Mouse (Mus musculus): ENCODE data around the gene Xntrpc. TPM values are rescaled to one million over a fixed set of nuclear protein-coding genes. Genes with fewer than 3 reads are reported as not detected.
"Not testable (repeated sequence)": the region's sequence is repeated elsewhere in the genome, so short reads cannot be mapped to it uniquely, and the experiment has no call there.

Xntrpc gene
- polyA plus RNA-seq (2015; fragmentation: Nextera tagmentation; extraction: Ambion mirVana): 1.2 and 1.3 TPM in 2 replicates

DNA sequence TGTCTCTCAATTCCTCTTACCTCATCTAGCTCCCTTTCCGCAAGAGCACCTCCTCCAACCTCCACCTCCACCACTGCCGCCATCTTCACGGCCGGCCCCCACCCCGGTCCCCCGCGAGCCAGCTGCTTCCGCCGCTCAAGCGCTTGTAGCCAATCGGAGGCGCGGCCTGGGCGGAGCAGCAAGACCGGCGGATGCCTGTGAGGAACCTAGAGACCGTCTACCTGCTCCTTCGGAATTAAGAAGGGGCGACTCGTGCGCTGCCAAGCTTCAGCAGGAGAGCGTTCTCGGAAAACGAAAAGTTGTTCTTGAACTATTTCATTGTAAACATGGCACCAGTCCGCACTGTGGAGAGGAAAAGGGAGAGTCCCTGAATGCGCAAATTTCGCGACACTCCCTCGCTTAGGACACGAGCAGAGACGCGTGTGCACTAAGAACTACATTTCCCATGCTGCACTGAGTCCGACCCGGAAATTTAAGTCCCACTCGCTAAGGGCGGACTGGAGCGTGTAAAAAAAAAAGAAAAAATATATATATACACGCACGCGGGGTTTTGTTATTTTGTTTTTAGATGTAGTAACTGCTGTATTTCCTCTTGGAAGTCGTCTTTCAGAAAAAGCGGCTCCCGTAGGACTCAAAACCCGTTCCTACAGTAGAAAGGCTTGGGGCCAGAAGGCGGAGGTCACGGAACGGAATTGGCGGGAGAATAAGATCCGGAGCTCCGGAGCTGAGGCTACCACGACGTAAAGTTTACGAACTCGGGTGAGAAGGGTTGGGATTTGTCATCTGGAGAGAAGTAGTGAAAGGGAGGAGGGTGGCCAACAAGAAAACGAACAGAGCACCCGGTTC is at the start of gene Xntrpc, which contains the start of the genes Rnf121 and Xndc1:
Gene Xntrpc (plus strand): TSS at position 668 of the 846 bp plus-strand sequence.
Gene Rnf121 (minus strand): TSS at position 424 of the 846 bp plus-strand sequence.
Gene Xndc1 (plus strand): TSS at position 466 of the 846 bp plus-strand sequence.
- H3K9me3 ChIP-seq: no peaks in the 10 kb centered on the region
- ATAC-seq (ENCODE audit: insufficient read depth, low FRiP score, low read depth): peak; percentile 98
- H3K27me3 ChIP-seq (replicated peaks): no peaks in the 10 kb centered on the region
- peak within 1 kb of the TSS; percentile 75 for H3K4me3 ChIP-seq (replicated peaks)
- H3K4me1 ChIP-seq: peaks cover 18% of the 10 kb centered on the region; the same call in 1 of the 2 replicates
- peak within 1 kb of the TSS; percentile 54 for H3K9ac ChIP-seq
- WGBS: under 1% methylated on average over 56 of the region's 56 CpGs
- H3K4me2 ChIP-seq: peak within 1 kb of the TSS; percentile 60
- H3K36me3 ChIP-seq: no peaks in the 10 kb centered on the region; the same call in 1 of the 2 replicates
- H3K27ac ChIP-seq: peak within 1 kb of the TSS; percentile 74

DNA sequence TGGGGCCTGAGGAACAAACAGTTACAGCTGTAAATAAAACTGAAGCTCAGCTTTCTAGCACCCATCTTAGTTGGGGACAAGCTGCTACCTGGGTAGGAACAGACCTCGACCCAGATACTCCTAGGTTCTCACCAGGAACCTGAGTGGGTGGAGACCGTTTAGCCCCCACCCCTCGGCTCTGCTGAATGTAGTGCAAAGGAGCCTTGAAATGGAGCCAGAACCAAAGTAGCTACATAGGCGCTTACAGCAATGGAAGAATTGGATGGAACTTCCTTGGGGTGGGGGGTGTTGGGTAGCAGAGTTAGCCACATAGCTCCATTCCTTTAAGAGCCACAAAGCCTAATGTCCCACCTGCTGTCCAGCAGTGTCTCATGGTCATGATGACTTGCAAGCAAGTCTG is 48.6 kb upstream of the Xntrpc start:
- Histone ChIP-seq H3K27ac (no peak overlapping the region), H3K27me3 (replicated peaks) (no peaks in the 10 kb centered on the region), H3K4me1 (no peaks in the 10 kb centered on the region), H3K4me3 (replicated peaks) (no peak overlapping the region), H3K9me3 (no peaks in the 10 kb centered on the region), H3K36me3 (peaks cover 65% of the 10 kb centered on the region), H3K4me2 (no peak overlapping the region), H3K9ac (no peak overlapping the region)
- WGBS: 76% methylated on average over 4 of the region's 4 CpGs
- no peak for ATAC-seq (ENCODE audit: insufficient read depth, low FRiP score, low read depth)

GRCm38 (mm10) chr7:102017452-102017851 is 48.1 kb upstream of the Xntrpc start:
- Histone ChIP-seq H3K9ac (no peak overlapping the region), H3K4me2 (no peak overlapping the region), H3K27ac (0 out of 2 replicates have a peak overlapping the region, but pooled peaks have one; percentile 3), H3K4me1 (no peaks in the 10 kb centered on the region), H3K36me3 (peaks cover 63% of the 10 kb centered on the region), H3K9me3 (no peaks in the 10 kb centered on the region), H3K4me3 (replicated peaks) (no peak overlapping the region), H3K27me3 (replicated peaks) (no peaks in the 10 kb centered on the region)
- ATAC-seq (ENCODE audit: insufficient read depth, low FRiP score, low read depth): no peak
- 69% methylated on average over 5 of the region's 5 CpGs for WGBS

GRCm38 (mm10) chr7:102018034-102018433 is 47.5 kb upstream of the Xntrpc start:
- Histone ChIP-seq H3K27me3 (replicated peaks) (no peaks in the 10 kb centered on the region), H3K27ac (no peak overlapping the region), H3K9me3 (no peaks in the 10 kb centered on the region), H3K4me1 (no peaks in the 10 kb centered on the region), H3K9ac (no peak overlapping the region), H3K36me3 (peaks cover 62% of the 10 kb centered on the region), H3K4me2 (no peak overlapping the region), H3K4me3 (replicated peaks) (no peak overlapping the region)
- ATAC-seq (ENCODE audit: insufficient read depth, low FRiP score, low read depth): no peak
- 76% methylated on average over 7 of the region's 7 CpGs for WGBS

DNA sequence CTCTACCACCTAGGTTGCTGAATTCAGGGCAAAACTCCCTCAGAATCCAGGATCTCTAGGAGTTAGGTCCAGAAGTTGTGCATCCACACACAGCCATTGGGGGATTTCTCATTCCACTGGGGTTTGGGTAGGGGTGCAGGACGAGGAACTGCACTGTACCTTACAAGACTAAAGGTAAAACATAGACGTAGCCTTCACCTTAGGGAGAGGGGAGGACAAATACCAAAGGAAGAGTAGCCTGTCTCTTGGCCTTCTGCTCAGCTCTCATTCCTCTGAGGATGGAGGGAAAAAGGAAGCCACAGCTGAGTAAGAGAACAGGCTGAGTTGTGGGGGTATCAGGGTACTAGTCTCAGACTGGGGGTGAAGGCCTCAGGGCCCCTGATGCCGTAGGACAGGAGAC is 46.9 kb upstream of the Xntrpc start, which contains the start of gene Il18bp:
Gene Il18bp (minus strand): TSS at position 101 of the 400 bp plus-strand sequence.
- ATAC-seq (ENCODE audit: insufficient read depth, low FRiP score, low read depth): no peak
- Histone ChIP-seq H3K27me3 (replicated peaks) (no peaks in the 10 kb centered on the region), H3K27ac (0 out of 2 replicates have a peak within 1 kb of the TSS, but pooled peaks have one; percentile 3), H3K4me2 (no peak within 1 kb of the TSS), H3K4me3 (replicated peaks) (no peak within 1 kb of the TSS), H3K9me3 (no peaks in the 10 kb centered on the region), H3K36me3 (peaks cover 56% of the 10 kb centered on the region), H3K9ac (no peak within 1 kb of the TSS), H3K4me1 (no peaks in the 10 kb centered on the region)
- WGBS: 86% methylated on average over 3 of the region's 3 CpGs

- no peak overlapping the region for H3K4me2 ChIP-seq
- 69% methylated on average over 3 of the region's 3 CpGs for WGBS
- ATAC-seq (ENCODE audit: insufficient read depth, low FRiP score, low read depth): no peak
- H3K4me1 ChIP-seq: no peaks in the 10 kb centered on the region
- no peak overlapping the region for H3K4me3 ChIP-seq (replicated peaks)
- H3K27ac ChIP-seq: no peak overlapping the region
- no peaks in the 10 kb centered on the region for H3K27me3 ChIP-seq (replicated peaks)
- H3K9ac ChIP-seq: no peak overlapping the region
- H3K9me3 ChIP-seq: no peaks in the 10 kb centered on the region
- peaks cover 49% of the 10 kb centered on the region for H3K36me3 ChIP-seq
These were observed 46.2 kb upstream of the Xntrpc start for GRCm38 (mm10) chr7:102019362-102019761.

DNA sequence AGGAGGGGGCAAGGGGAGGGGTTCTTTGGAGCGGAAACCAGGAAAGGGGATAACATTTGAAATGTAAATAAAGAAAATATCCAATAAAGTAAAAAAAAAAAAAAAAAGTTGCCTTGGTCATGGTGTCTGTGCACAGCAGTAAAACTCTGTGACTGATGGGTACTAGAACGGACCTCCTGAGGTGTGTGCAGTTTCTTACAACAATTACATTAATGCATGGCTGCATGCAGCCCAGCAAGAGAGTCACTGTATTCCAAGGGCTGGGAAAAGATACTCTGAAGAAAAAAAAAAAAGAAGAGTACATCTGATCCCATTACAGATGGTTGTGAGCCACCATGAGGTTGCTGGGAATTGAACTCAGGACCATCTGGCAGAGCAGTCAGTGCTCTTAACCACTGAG is 44.6 kb upstream of the Xntrpc start:
- H3K27me3 ChIP-seq (replicated peaks); H3K27ac ChIP-seq; H3K9ac ChIP-seq; H3K4me1 ChIP-seq; H3K4me3 ChIP-seq (replicated peaks); H3K9me3 ChIP-seq; H3K4me2 ChIP-seq; ATAC-seq (ENCODE audit: insufficient read depth, low FRiP score, low read depth): not testable (repeated sequence)
- peaks cover 41% of the 10 kb centered on the region for H3K36me3 ChIP-seq
- WGBS: 80% methylated on average over 2 of the region's 2 CpGs

DNA sequence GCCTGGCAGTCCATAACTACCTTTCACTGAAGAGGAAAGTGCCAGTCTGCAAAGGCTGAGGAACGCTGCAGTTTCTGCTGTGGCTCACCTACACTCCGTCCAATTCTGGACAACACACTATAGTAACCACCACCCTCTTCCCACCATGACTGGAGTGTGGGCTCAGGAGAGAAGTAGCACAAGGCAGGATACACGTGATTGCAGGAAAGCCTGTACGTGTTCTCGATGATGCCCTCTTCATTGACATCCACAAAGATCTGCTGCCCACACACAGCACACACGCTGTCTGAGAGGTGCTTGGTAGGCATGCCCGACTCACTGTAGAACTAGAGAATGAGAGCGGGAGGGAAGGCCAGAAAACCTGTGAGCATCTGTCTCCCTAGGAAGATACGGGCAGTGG is 41.7 kb upstream of the Xntrpc start:
- no peak overlapping the region for H3K4me3 ChIP-seq (replicated peaks)
- ATAC-seq (ENCODE audit: insufficient read depth, low FRiP score, low read depth): no peak
- no peaks in the 10 kb centered on the region for H3K4me1 ChIP-seq
- H3K4me2 ChIP-seq: no peak overlapping the region
- H3K27me3 ChIP-seq (replicated peaks): no peaks in the 10 kb centered on the region
- peaks cover 35% of the 10 kb centered on the region for H3K36me3 ChIP-seq
- H3K9me3 ChIP-seq: no peaks in the 10 kb centered on the region
- no peak overlapping the region for H3K9ac ChIP-seq
- 92% methylated on average over 9 of the region's 9 CpGs for WGBS
- no peak overlapping the region for H3K27ac ChIP-seq

- Histone ChIP-seq H3K27ac (no peak overlapping the region), H3K9me3 (no peaks in the 10 kb centered on the region), H3K9ac (no peak overlapping the region), H3K4me2 (no peak overlapping the region), H3K4me1 (no peaks in the 10 kb centered on the region), H3K4me3 (replicated peaks) (no peak overlapping the region), H3K27me3 (replicated peaks) (no peaks in the 10 kb centered on the region), H3K36me3 (peaks cover 20% of the 10 kb centered on the region)
- WGBS: 80% methylated on average over 2 of the region's 2 CpGs
- no peak for ATAC-seq (ENCODE audit: insufficient read depth, low FRiP score, low read depth)
These were observed 40.1 kb upstream of the Xntrpc start for GRCm38 (mm10) chr7:102025187-102026119.

DNA sequence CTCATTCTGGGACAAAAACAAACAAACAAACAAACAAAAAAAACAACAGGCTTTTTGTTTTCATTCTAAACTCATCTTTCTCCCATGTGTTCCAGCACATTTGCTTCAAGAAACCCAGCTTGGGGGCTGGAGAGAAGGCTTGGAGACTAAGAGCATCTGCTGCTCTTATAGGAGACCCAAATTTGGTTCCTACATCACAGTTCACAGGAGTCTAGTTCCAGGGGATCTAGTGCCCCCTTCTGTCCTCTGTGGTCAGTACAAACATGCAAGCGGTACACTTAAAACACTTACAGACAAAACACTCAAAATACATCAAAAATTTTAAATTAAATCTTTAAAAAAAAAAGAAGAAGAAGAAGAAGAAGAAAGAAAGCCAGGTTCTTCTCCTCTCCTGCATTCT is 30.6 kb upstream of the Xntrpc start:
- ATAC-seq (ENCODE audit: insufficient read depth, low FRiP score, low read depth): no peak
- H3K4me3 ChIP-seq (replicated peaks): no peak overlapping the region
- H3K4me1 ChIP-seq: no peaks in the 10 kb centered on the region
- no peaks in the 10 kb centered on the region for H3K27me3 ChIP-seq (replicated peaks)
- whole genome bisulfite sequencing: 94% methylated on average over 1 of the region's 1 CpGs
- H3K27ac ChIP-seq: no peak overlapping the region
- H3K36me3 ChIP-seq: peaks cover 46% of the 10 kb centered on the region
- H3K9me3 ChIP-seq: no peaks in the 10 kb centered on the region
- H3K9ac ChIP-seq: no peak overlapping the region
- no peak overlapping the region for H3K4me2 ChIP-seq

- Histone ChIP-seq H3K9ac (no peak overlapping the region), H3K4me1 (no peaks in the 10 kb centered on the region), H3K36me3 (peaks cover 48% of the 10 kb centered on the region), H3K4me3 (replicated peaks) (no peak overlapping the region), H3K9me3 (no peaks in the 10 kb centered on the region), H3K4me2 (no peak overlapping the region), H3K27me3 (replicated peaks) (no peaks in the 10 kb centered on the region), H3K27ac (no peak overlapping the region)
- 92% methylated on average over 2 of the region's 2 CpGs for WGBS
- no peak for ATAC-seq (ENCODE audit: insufficient read depth, low FRiP score, low read depth)
These were observed 30.0 kb upstream of the Xntrpc start for GRCm38 (mm10) chr7:102035534-102035933.
